Mouse (Mus musculus) testis, postnatal 10 days (tissue): ENCODE results near the gene Pfn5.
"Not testable (repeated sequence)": the region's sequence is repeated elsewhere in the genome, so short reads cannot be mapped to it uniquely, and the experiment has no call there.

Experiments
- DNase-seq: peaks from one replicate; pipeline ENCODE4 v3.0.0; 2021; ENCODE audit warnings: low spot score

Gene Pfn5

GRCm38 (mm10) chrX:95557887-95558286 lies at the start of gene Pfn5, which contains the start of gene Asb12:
TSS of gene Pfn5 (plus strand) at chrX:95558104.
TSS of gene Asb12 (minus strand) at chrX:95557987.
- DNase-seq = no peak

GRCm38 (mm10) chrX:95523883-95524282 lies 34.0 kb upstream of the Pfn5 start:
- no peak for DNase-seq

- DNase-seq = no peak
Measured at GRCm38 (mm10) chrX:95525166-95525565, 32.7 kb upstream of the Pfn5 start.

- not testable (repeated sequence) for DNase-seq
Measured at GRCm38 (mm10) chrX:95535493-95535892, 22.4 kb upstream of the Pfn5 start.

- no peak for DNase-seq
Measured at GRCm38 (mm10) chrX:95554321-95554720, 3.6 kb upstream of the Pfn5 start.

GRCm38 (mm10) chrX:95600609-95601008 lies 42.7 kb downstream of the Pfn5 start:
- no peak for DNase-seq
